In the genomic region with DNA sequence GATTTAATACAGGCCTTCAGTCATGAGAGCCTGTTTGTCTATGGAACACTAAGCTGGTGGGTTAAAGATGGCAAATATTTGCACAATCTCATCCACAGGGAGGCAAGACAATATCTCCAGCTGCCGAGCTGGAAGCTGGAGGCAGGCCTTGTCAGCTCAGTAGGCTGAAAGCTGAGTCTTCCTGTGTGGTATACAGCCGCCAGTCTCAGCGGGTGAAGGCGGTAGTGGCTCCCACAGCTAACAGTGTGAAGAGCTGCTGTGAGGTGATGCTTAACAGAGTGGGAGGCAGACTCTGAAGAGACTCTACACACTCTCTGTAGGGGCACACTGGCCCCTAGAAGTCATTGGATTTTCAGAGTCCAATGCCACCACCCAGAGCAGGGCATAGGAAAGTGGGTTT, we compare ENCODE assay signal across 30 mouse cellular contexts. TPM values are rescaled to one million over a fixed set of nuclear protein-coding genes. Genes with fewer than 3 reads are reported as not detected.
A peak's percentile ranks its signal among the peaks of the same experiment; 100 is the strongest.
DNase-seq lines count a peak whose midpoint lies in the region; ATAC-seq and TF ChIP-seq lines count a peak whose summit lies in the region.
"Had no signal": no experiment of that assay in that cellular context is flagged by ENCODE, and none has a peak within 500 bp of the region (broad histone marks: within the 10 kb centered on the region; RNA-seq: fewer than 3 reads in every experiment).

No protein-coding gene starts in this region.

- no peaks in the 10 kb centered on the region for H3K36me3 ChIP-seq in heart, adult 2 months (ENCODE audit: control insufficient read depth, insufficient read depth, low read length)
- H3K36me3 ChIP-seq in midbrain, embryonic 10.5 days, result no peaks in the 10 kb centered on the region
- H3K36me3 ChIP-seq in midbrain, embryonic 15.5 days (replicated peaks), result no peaks in the 10 kb centered on the region
- H3K36me3 ChIP-seq: forebrain, embryonic 10.5 days; G1E; heart, embryonic 13.5 days had no signal

- TF ChIP-seq CTCF in heart, adult 2 months (IDR thresholded peaks at IDR 0.05), result no peak
- TF ChIP-seq CTCF in brain, embryonic 14.5 days (IDR thresholded peaks at IDR 0.05; ENCODE audit: borderline replicate concordance, extremely low read depth, insufficient read depth, insufficient read length), result no peak

- H3K4me2 ChIP-seq in midbrain, embryonic 15.5 days, result no peak overlapping the region
- H3K4me2 ChIP-seq: forebrain, embryonic 13.5 days; heart, embryonic 13.5 days; hindbrain, embryonic 14.5 days had no signal

- TF ChIP-seq EP300 in heart, adult 2 months (IDR thresholded peaks at IDR 0.05; ENCODE audit: insufficient read depth, low read depth, low read length), result no peak

- H3K27me3 ChIP-seq in heart, adult 2 months (ENCODE audit: control insufficient read depth, insufficient read depth, low read length), result no peaks in the 10 kb centered on the region
- no peaks in the 10 kb centered on the region for H3K27me3 ChIP-seq in midbrain, embryonic 10.5 days (ENCODE audit: low read depth, poor library complexity, severe bottlenecking)
- no peaks in the 10 kb centered on the region for H3K27me3 ChIP-seq in midbrain, embryonic 15.5 days (replicated peaks)
- H3K27me3 ChIP-seq: CH12.LX; forebrain, embryonic 13.5 days; heart, embryonic 13.5 days; Patski had no signal

- no peaks in the 10 kb centered on the region for H3K4me1 ChIP-seq in heart, adult 2 months (ENCODE audit: control insufficient read depth, insufficient read depth, low read length)
- peaks cover 20% of the 10 kb centered on the region for H3K4me1 ChIP-seq in midbrain, embryonic 10.5 days
- H3K4me1 ChIP-seq in midbrain, embryonic 15.5 days, result no peaks in the 10 kb centered on the region
- H3K4me1 ChIP-seq: forebrain, embryonic 13.5 days had no signal

- 76% methylated on average over 4 of the region's 4 CpGs for WGBS in heart, adult 2 months
- 74% methylated on average over 4 of the region's 4 CpGs for WGBS in midbrain, embryonic 10.5 days
- WGBS in midbrain, embryonic 15.5 days, result 70% methylated on average over 4 of the region's 4 CpGs

- ATAC-seq in midbrain, embryonic 15.5 days (replicated peaks), result no peak
- ATAC-seq: forebrain, embryonic 13.5 days; forebrain, embryonic 16.5 days; hindbrain, postnatal 0 days; inflammation-experienced regulatory T-cells, adult 6 months; Patski had no signal

- no peaks in the 10 kb centered on the region for H3K9me3 ChIP-seq in midbrain, embryonic 10.5 days (replicated peaks)
- H3K9me3 ChIP-seq in midbrain, embryonic 15.5 days, result no peaks in the 10 kb centered on the region
- H3K9me3 ChIP-seq: forebrain, embryonic 10.5 days; forebrain, embryonic 13.5 days; G1E; heart, embryonic 13.5 days had no signal

- no peak overlapping the region for H3K27ac ChIP-seq in heart, adult 2 months
- H3K27ac ChIP-seq in midbrain, embryonic 10.5 days (replicated peaks), result peak overlapping the region; percentile 23; the same call in 1 of the 2 replicates
- H3K27ac ChIP-seq in midbrain, embryonic 15.5 days, result no peak overlapping the region
- H3K27ac ChIP-seq: forebrain, embryonic 10.5 days; forebrain, embryonic 13.5 days; heart, embryonic 13.5 days; hindbrain, embryonic 14.5 days; hindbrain, postnatal 0 days had no signal

- no peak overlapping the region for H3K9ac ChIP-seq in heart, adult 2 months (ENCODE audit: low read depth, low read length)
- no peak overlapping the region for H3K9ac ChIP-seq in midbrain, embryonic 15.5 days
- H3K9ac ChIP-seq: forebrain, embryonic 13.5 days; heart, embryonic 13.5 days; hindbrain, embryonic 14.5 days had no signal

- no peaks in the 10 kb centered on the region for H3K79me2 ChIP-seq in heart, adult 2 months (replicated peaks; ENCODE audit: control insufficient read depth, insufficient read depth, low read length)

- no peak for TF ChIP-seq POLR2A in heart, adult 2 months (IDR thresholded peaks at IDR 0.05; ENCODE audit: insufficient read depth, low read depth, low read length)
- TF ChIP-seq POLR2A in brain, embryonic 14.5 days (IDR thresholded peaks at IDR 0.05; ENCODE audit: borderline replicate concordance, extremely low read depth, insufficient read depth, insufficient read length, poor library complexity, severe bottlenecking), result no peak

- H3K4me3 ChIP-seq in heart, adult 2 months, result no peak overlapping the region
- H3K4me3 ChIP-seq in midbrain, embryonic 10.5 days, result no peak overlapping the region
- H3K4me3 ChIP-seq in midbrain, embryonic 15.5 days, result no peak overlapping the region
- H3K4me3 ChIP-seq: forebrain, embryonic 10.5 days; forebrain, embryonic 13.5 days; heart, embryonic 13.5 days had no signal

- intact Hi-C loops in heart, adult 2 months (cut with DNase I), result no loop called here

- peak; percentile 51 for DNase-seq in heart, adult 11 months
- DNase-seq in heart, adult 2 months, result no peak
- DNase-seq in midbrain, embryonic 10.5 days (ENCODE audit: low spot score), result no peak
- peak; percentile 44 for DNase-seq in right cerebral cortex, adult 18-20 months
- DNase-seq in right cerebral cortex, postnatal 10 days (ENCODE audit: low spot score in 2 of 2), result no peak
- peak; percentile 18 for DNase-seq in brain, embryonic 14.5 days (ENCODE audit: low read depth)
- DNase-seq in urinary bladder, postnatal 14 days (ENCODE audit: low spot score), result no peak
- DNase-seq: adrenal gland, adult 2 months; adrenal gland, postnatal 14 days; B cell, adult 2 months; cerebellum, adult 18-20 months; cerebellum, adult 9-10 months; cerebellum, postnatal 14 days; gastrocnemius, postnatal 25 days; heart, postnatal 14 days; heart, postnatal 4 days had no signal

RNA-seq across cellular contexts. Expression of gene Mlana, which starts 4.1 kb away (rescaled TPM):
- total RNA-seq in heart, adult 2 months (2021), result 1 to 10 TPM in 1 of 2 experiments, under 1 TPM in 1; 0.59 to 1.4 TPM
- polyA plus RNA-seq in heart, adult 2 months (2012; rRNA removed), result 3.9 and 4.2 TPM in 2 replicates
- 0.14 TPM in 1 of 2 replicates, not detected in the other for polyA plus RNA-seq in midbrain, embryonic 10.5 days (2016; fragmentation: Nextera tagmentation; extraction: Ambion mirVana)
- not detected in 2 replicates for polyA plus RNA-seq in midbrain, embryonic 15.5 days (2015; fragmentation: Nextera tagmentation; extraction: Ambion mirVana)
- polyA plus RNA-seq in brain, embryonic 14.5 days (2012; rRNA removed), result 0.16 and 0.19 TPM in 2 replicates
- total RNA-seq: adrenal gland, adult 2 months; adrenal gland, postnatal 14 days; adrenal gland, postnatal 4 days; CH12.LX; G1E; gastrocnemius, adult 8-10 months; gastrocnemius, postnatal 25 days; hindbrain, postnatal 0 days had no signal
- polyA plus RNA-seq: adrenal gland, adult 2 months; forebrain, embryonic 13.5 days; forebrain, embryonic 16.5 days; G1E; gonadal fat pad, adult 2 months; hindbrain, embryonic 14.5 days; hindbrain, postnatal 0 days; inflammation-experienced regulatory T-cells, adult 6 months had no signal

RNA-seq across cellular contexts. Expression of gene Ermp1, which starts 53.5 kb away (rescaled TPM):
- total RNA-seq in heart, adult 2 months (2021), result 10 to 100 TPM in 1 of 2 experiments, 1 to 10 TPM in 1; 8.9 to 10.5 TPM
- 6.5 and 12.0 TPM in 2 replicates for polyA plus RNA-seq in heart, adult 2 months (2012; rRNA removed)
- 12.6 and 14.2 TPM in 2 replicates for polyA plus RNA-seq in midbrain, embryonic 10.5 days (2016; fragmentation: Nextera tagmentation; extraction: Ambion mirVana)
- polyA plus RNA-seq in midbrain, embryonic 15.5 days (2015; fragmentation: Nextera tagmentation; extraction: Ambion mirVana), result 9.0 and 9.2 TPM in 2 replicates
- polyA plus RNA-seq in brain, embryonic 14.5 days (2012; rRNA removed), result 9.4 and 12.8 TPM in 2 replicates

Comparison
In these comparisons a context has a peak if more than half of its experiments do, and no peak if none do; other contexts are left out.
1. DNase-seq: peak in heart, adult 11 months (single experiment), right cerebral cortex, adult 18-20 months (single experiment) and brain, embryonic 14.5 days (single experiment); none in heart, adult 2 months (0 of 2), midbrain, embryonic 10.5 days (single experiment), right cerebral cortex, postnatal 10 days (0 of 2) and urinary bladder, postnatal 14 days (single experiment).